Mouse (Mus musculus): ENCODE measurements around the gene Ebi3. TPM values are rescaled to one million over a fixed set of nuclear protein-coding genes. Genes with fewer than 3 reads are reported as not detected.

Ebi3 gene
- polyA plus RNA-seq, 1 experiment from 2014 or later, result not detected

DNA sequence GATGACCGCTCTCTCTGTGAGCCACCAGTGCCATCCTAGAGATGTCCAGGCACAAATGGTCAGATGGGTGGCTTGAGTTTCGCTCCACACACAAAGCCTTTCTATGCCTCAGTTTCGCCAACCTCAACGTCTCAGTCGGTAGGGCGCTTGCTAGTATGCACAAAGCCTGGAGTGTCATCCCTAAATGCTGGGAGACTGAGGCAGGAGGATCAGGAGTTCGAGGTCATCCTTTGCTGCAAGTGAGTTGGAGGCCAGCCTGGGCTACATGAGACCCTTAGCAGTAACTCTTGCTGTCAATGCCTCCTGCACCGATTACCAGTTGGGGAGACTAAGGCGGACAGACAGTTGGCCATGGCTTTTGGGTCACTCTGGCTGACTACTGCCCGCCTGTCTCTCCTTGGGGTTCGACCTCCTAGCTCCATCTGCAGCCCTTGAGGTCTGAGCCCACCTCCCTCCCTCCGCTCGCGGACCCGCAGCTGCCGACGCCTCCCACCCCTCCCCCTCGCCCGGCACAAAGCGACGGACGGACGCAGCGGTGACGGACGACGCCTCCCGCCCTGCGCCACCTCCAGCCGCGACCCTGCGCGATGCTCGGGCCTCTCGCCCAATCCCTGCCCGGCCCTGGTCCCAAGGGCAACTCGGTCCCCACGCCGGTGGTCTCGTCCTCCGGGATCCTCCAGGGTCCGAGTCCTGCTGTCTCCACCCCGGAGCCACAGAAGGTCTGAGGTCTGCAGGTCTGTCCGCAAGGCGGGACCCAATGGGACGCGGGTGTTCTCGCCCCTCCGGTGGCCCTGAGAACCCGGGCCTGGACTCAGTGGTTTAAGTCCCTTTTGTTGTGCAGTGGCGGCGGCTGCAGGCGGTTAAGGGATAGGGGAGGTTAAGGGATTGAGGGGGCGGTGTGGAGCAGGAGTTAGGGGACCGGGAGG, 17.8 kb downstream of the Ebi3 start, which contains the start of gene Shd:
Gene Shd, plus strand, starts transcription at position 502 of the 926 bp plus-strand sequence.
- H3K9ac ChIP-seq, result peak within 1 kb of the TSS; percentile 76
- H3K4me1 ChIP-seq (replicated peaks), result peaks cover 37% of the 10 kb centered on the region
- H3K27me3 ChIP-seq (replicated peaks), result peaks cover 30% of the 10 kb centered on the region
- peak; percentile 54; the same call in 1 of the 2 replicates for ATAC-seq (ENCODE audit: insufficient number of reproducible peaks, low FRiP score)
- H3K27ac ChIP-seq (ENCODE audit: poor library complexity, severe bottlenecking), result no peak within 1 kb of the TSS
- peak within 1 kb of the TSS; percentile 96 for H3K4me2 ChIP-seq
- H3K9me3 ChIP-seq (replicated peaks), result no peaks in the 10 kb centered on the region
- peaks cover 25% of the 10 kb centered on the region for H3K36me3 ChIP-seq
- WGBS, result 9% methylated on average over 54 of the region's 55 CpGs
- H3K4me3 ChIP-seq, result peak within 1 kb of the TSS; percentile 58

DNA sequence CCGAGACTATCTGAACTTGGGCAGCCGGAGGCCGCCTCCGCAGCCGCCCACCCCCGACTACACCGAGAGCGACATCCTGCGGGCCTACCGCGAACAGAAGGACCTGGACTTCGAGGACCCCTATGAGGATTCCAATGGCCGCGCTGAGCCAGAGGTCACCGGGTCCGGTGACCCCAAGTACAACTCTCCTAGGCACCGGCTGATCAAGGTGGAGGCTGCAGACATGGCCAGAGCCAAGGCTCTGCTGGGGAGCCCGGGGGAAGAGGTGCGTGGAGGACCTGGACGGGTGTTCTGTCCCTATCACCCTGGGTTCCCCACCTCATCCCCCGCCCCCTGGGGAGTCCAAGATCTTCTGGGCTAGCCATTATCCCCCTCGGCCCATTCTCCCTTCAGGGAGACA, 19.0 kb downstream of the Ebi3 start:
- Histone ChIP-seq H3K27ac (ENCODE audit: poor library complexity, severe bottlenecking) (no peak overlapping the region), H3K9ac (peak overlapping the region; percentile 76), H3K4me3 (peak overlapping the region; percentile 58), H3K9me3 (replicated peaks) (no peaks in the 10 kb centered on the region), H3K27me3 (replicated peaks) (peaks cover 30% of the 10 kb centered on the region), H3K4me1 (replicated peaks) (peaks cover 39% of the 10 kb centered on the region), H3K36me3 (peaks cover 15% of the 10 kb centered on the region), H3K4me2 (peak overlapping the region; percentile 96)
- ATAC-seq (ENCODE audit: insufficient number of reproducible peaks, low FRiP score), result no peak
- 28% methylated on average over 22 of the region's 22 CpGs for WGBS

DNA sequence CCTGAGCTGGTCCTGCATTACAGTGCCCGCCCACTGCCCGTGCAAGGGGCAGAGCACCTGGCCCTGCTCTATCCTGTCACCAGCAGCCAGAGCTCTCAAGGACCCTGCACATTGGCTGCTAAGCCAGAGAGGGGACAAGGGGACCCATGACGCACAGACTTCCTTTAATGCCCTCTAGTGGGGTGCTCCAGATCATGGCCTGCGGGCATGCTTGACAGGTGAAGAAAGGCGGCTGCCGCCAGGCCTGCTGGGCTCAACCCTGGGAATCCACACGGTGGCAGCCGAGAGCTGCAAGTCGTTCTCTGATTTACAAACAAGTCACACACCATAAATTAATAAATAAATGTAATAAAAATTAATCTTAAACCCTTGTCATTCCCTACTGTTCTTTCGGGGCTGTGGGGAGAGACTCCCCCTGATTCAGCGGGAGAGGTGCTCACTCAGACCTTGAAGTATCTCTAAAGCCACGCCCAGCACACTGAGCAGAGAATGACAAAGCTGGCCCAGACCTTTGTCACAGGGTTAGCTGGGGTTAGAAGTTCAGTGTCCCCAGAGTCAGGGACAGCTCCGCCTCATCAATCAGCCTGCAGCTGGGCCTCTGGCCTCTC, 23.9 kb downstream of the Ebi3 start:
- Histone ChIP-seq H3K4me1 (replicated peaks) (peaks cover 9% of the 10 kb centered on the region; the same call in 1 of the 2 replicates), H3K36me3 (no peaks in the 10 kb centered on the region), H3K27ac (ENCODE audit: poor library complexity, severe bottlenecking) (no peak overlapping the region), H3K4me3 (no peak overlapping the region), H3K27me3 (replicated peaks) (peaks cover 23% of the 10 kb centered on the region), H3K4me2 (peak overlapping the region; percentile 23; the same call in 1 of the 2 replicates), H3K9me3 (replicated peaks) (no peaks in the 10 kb centered on the region), H3K9ac (no peak overlapping the region)
- WGBS, result 19% methylated on average over 13 of the region's 13 CpGs
- peak; percentile 57 for ATAC-seq (ENCODE audit: insufficient number of reproducible peaks, low FRiP score)

DNA sequence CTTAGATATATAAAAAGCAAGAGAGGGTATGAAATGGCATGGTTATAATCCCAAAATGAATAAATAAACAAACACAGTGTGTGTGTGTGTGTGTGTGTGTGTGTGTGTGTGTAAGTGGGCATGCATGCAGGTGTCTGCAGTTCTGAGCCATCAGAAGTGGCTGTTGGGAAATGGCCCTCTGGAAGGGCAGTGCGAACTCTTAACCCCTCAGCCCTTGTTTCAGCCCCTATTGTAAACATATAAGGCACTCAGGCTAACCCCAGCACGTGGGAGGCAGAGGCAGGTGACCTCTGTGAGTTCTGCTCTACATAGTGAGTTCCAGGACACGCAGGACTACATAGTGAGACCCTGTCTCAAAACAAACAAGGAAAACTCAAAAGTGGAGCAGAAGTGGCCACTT, 24.9 kb downstream of the Ebi3 start:
- no peak for ATAC-seq (ENCODE audit: insufficient number of reproducible peaks, low FRiP score)
- 52% methylated on average over 3 of the region's 3 CpGs for WGBS

DNA sequence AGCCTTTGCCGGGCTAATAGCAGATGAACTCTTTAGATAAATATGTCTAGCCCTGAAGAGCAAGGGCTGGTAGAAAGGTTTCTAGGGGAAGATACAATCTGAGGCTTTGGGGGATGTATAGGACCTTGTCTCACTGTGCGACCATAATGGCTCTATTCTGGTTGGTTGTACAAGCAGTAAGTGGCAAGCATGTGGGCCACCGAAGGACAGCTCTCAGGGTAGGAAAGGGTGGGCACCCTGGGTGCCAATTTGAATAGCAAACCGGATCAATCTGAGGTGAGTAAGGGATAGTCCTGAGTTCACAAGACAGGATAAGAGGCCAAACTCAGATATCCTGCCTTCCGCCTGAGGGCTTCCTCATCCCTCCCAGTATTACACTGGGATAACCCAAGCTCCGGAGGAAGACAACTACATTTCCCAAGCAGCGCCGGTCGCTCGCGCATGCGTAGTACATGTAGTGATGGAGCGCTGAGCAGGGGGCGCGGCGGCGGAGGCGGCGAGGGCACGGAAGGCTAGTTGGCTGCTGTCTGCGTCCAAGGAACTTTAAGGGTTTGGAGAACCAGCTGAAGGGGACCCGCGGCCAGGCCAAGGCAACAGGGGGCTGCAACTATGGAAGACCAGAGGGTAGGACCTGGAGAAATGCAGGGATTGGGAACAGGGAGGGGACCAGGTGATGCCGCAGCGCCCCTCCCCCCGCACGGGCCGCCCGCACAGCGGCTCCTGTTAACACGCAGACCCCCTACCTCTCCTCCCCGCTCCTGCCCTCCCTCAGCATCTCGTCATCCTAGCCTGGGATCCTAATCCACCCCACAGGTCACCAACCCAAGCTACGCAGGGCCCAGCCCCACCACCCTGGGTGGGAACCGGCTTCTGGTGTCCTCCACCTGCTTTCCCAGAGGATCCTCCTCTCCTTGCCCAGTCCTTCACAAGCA, 33.9 kb downstream of the Ebi3 start, which contains the start of gene Fsd1:
Gene Fsd1, plus strand, starts transcription at position 480 of the 932 bp plus-strand sequence.
- no peak; the same call in 1 of the 2 replicates for ATAC-seq (ENCODE audit: insufficient number of reproducible peaks, low FRiP score)
- H3K9ac ChIP-seq, result 0 out of 2 replicates have a peak within 1 kb of the TSS, but pooled peaks have one; percentile 41

More for the DNA sequence above, 24.9 kb downstream of the Ebi3 start:
- peaks cover 6% of the 10 kb centered on the region; the same call in 1 of the 2 replicates for H3K4me1 ChIP-seq (replicated peaks)
- no peaks in the 10 kb centered on the region for H3K36me3 ChIP-seq
- H3K9ac ChIP-seq, result no peak overlapping the region
- no peak overlapping the region for H3K4me2 ChIP-seq
- peaks cover 16% of the 10 kb centered on the region for H3K27me3 ChIP-seq (replicated peaks)
- H3K27ac ChIP-seq (ENCODE audit: poor library complexity, severe bottlenecking), result no peak overlapping the region
- H3K9me3 ChIP-seq (replicated peaks), result no peaks in the 10 kb centered on the region
- H3K4me3 ChIP-seq, result no peak overlapping the region

DNA sequence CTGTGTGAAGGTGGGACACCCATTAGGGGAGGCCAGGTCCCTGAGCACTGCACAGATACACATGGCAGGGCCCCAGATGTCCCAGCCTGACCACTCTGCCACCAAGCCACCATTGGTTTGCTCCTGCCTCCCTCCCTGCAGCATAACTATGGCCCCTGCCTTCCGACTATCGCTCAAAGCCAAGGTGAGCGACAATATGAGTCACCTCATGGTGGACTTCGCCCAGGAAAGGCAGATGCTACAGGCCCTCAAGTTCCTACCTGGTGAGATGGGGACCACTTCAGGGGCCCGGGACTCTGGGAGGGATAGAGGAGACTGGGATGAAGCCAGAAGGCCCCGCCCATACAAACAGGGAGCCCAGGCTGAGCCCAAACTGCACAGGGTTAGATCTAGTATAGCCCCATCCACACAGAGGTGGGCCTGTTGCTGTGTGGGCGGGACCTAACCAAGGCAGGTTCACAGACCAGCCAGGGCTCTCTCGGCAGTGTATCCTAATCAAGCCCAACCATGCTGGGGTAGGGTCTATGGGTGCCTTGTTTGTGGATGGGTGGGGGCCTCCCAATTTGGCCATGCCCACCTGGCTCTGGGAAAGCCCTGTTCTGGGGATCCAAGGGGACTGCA, 37.9 kb downstream of the Ebi3 start:
- Histone ChIP-seq H3K4me1 (replicated peaks) (no peaks in the 10 kb centered on the region), H3K36me3 (no peaks in the 10 kb centered on the region), H3K9me3 (replicated peaks) (no peaks in the 10 kb centered on the region), H3K9ac (no peak overlapping the region), H3K4me2 (no peak overlapping the region), H3K27ac (ENCODE audit: poor library complexity, severe bottlenecking) (no peak overlapping the region), H3K27me3 (replicated peaks) (peaks cover 33% of the 10 kb centered on the region), H3K4me3 (no peak overlapping the region)
- ATAC-seq (ENCODE audit: insufficient number of reproducible peaks, low FRiP score), result peak; percentile 19; the same call in 1 of the 2 replicates
- WGBS, result 73% methylated on average over 8 of the region's 8 CpGs

More for the DNA sequence above, 33.9 kb downstream of the Ebi3 start, which contains the start of gene Fsd1:
- no peaks in the 10 kb centered on the region for H3K4me1 ChIP-seq (replicated peaks)
- H3K27me3 ChIP-seq (replicated peaks), result peaks cover 33% of the 10 kb centered on the region
- H3K4me2 ChIP-seq, result peak within 1 kb of the TSS; percentile 71
- H3K27ac ChIP-seq (ENCODE audit: poor library complexity, severe bottlenecking), result no peak within 1 kb of the TSS
- 8% methylated on average over 35 of the region's 35 CpGs for WGBS
- H3K36me3 ChIP-seq, result no peaks in the 10 kb centered on the region
- 0 out of 2 replicates have a peak, but pooled peaks cover 4% of the 10 kb centered on the region for H3K9me3 ChIP-seq (replicated peaks)
- peak within 1 kb of the TSS; percentile 47 for H3K4me3 ChIP-seq

DNA sequence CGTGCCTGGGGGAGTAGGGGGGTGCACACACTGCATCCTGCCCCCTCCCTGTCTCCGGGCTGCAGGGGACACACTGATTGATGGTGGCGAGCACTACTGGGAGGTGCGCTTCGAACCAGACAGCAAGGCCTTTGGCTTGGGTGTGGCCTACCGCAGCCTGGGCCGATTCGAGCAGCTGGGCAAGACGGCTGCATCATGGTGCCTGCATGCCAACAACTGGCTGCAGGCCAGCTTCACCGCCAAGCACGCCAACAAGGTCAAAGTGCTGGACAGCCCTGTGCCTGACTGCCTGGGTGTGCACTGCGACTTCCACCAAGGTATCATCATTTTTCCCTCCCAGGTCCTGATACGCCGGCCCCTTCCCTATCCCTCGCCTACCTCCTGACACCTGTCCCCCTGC, 43.6 kb downstream of the Ebi3 start:
- H3K36me3 ChIP-seq, result 0 out of 2 replicates have a peak, but pooled peaks cover 3% of the 10 kb centered on the region
- H3K4me1 ChIP-seq (replicated peaks), result no peaks in the 10 kb centered on the region
- no peak overlapping the region for H3K4me2 ChIP-seq
- no peak overlapping the region for H3K27ac ChIP-seq (ENCODE audit: poor library complexity, severe bottlenecking)
- no peaks in the 10 kb centered on the region for H3K9me3 ChIP-seq (replicated peaks)
- peaks cover 11% of the 10 kb centered on the region for H3K27me3 ChIP-seq (replicated peaks)
- no peak overlapping the region for H3K9ac ChIP-seq
- WGBS, result 81% methylated on average over 15 of the region's 15 CpGs
- ATAC-seq (ENCODE audit: insufficient number of reproducible peaks, low FRiP score), result no peak
- H3K4me3 ChIP-seq, result no peak overlapping the region

DNA sequence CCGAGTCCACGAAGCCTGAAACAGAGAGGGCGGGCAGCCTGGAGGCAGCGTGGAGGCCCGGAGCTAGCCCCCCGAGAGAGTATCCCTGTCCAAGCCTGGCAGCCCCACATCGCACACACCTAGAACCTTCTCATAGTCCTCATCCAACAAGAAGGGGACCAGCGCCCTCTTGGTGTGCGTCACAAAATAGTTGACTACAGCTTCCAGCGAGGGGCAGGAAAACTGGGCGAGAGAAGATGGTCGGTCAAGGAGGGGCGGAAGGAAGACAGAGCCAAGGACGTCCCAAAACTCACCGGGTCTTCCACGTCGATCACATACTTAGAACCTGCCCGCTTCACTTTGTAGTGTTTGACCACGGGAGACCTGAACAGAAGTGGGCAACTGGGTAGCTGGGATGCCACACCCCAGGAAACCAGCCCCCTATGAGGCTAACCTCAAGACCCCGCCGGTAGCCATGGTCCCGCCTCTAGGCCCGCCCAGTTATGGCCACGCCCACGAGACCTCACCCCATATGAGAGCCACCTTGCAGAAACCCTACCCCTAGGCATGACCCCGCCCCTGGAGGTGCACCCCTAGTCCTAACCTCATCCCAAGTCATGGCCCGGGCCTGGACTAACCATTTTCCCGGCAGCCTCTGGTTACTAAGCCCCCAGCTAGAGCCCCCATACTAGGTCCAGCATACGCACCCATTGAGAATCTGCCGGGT, 47.5 kb downstream of the Ebi3 start:
- Histone ChIP-seq H3K4me2 (peak overlapping the region; percentile 20), H3K9me3 (replicated peaks) (no peaks in the 10 kb centered on the region), H3K9ac (no peak overlapping the region), H3K4me3 (0 out of 2 replicates have a peak overlapping the region, but pooled peaks have one; percentile 3), H3K36me3 (0 out of 2 replicates have a peak, but pooled peaks cover 6% of the 10 kb centered on the region), H3K27me3 (replicated peaks) (peaks cover 20% of the 10 kb centered on the region), H3K27ac (ENCODE audit: poor library complexity, severe bottlenecking) (no peak overlapping the region), H3K4me1 (replicated peaks) (0 out of 2 replicates have a peak, but pooled peaks cover under 1% of the 10 kb centered on the region)
- WGBS, result 7% methylated on average over 30 of the region's 30 CpGs
- ATAC-seq (ENCODE audit: insufficient number of reproducible peaks, low FRiP score), result no peak

DNA sequence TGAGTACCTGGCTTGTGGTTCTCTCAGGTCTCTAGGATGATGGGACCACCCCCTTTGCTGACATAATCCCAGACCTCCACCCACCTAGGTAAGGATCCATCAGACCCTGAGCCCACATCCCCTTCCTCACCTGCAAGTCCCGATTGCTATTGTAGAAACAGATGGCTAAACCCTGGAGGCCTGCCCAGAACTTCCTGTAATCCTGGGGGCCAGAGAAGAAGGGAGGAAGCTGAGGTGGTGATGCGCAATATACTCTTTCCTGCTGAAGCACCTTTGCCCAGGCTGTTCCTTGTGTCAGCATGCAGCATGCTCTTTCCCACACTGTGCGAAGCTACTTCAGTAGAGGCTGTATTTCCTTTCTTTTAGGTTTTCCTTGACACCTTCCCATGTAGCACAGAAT, 50.6 kb downstream of the Ebi3 start:
- no peak overlapping the region for H3K27ac ChIP-seq (ENCODE audit: poor library complexity, severe bottlenecking)
- H3K36me3 ChIP-seq, result 0 out of 2 replicates have a peak, but pooled peaks cover 2% of the 10 kb centered on the region
- ATAC-seq (ENCODE audit: insufficient number of reproducible peaks, low FRiP score), result no peak
- no peaks in the 10 kb centered on the region for H3K9me3 ChIP-seq (replicated peaks)
- WGBS, result 72% methylated on average over 3 of the region's 3 CpGs
- no peak overlapping the region for H3K9ac ChIP-seq
- H3K27me3 ChIP-seq (replicated peaks), result peaks cover 20% of the 10 kb centered on the region
- peaks cover 19% of the 10 kb centered on the region for H3K4me1 ChIP-seq (replicated peaks)
- H3K4me3 ChIP-seq, result no peak overlapping the region
- no peak overlapping the region for H3K4me2 ChIP-seq
